Mouse (Mus musculus): ENCODE measurements around the gene Dpp6.

The Dpp6 gene

DNA sequence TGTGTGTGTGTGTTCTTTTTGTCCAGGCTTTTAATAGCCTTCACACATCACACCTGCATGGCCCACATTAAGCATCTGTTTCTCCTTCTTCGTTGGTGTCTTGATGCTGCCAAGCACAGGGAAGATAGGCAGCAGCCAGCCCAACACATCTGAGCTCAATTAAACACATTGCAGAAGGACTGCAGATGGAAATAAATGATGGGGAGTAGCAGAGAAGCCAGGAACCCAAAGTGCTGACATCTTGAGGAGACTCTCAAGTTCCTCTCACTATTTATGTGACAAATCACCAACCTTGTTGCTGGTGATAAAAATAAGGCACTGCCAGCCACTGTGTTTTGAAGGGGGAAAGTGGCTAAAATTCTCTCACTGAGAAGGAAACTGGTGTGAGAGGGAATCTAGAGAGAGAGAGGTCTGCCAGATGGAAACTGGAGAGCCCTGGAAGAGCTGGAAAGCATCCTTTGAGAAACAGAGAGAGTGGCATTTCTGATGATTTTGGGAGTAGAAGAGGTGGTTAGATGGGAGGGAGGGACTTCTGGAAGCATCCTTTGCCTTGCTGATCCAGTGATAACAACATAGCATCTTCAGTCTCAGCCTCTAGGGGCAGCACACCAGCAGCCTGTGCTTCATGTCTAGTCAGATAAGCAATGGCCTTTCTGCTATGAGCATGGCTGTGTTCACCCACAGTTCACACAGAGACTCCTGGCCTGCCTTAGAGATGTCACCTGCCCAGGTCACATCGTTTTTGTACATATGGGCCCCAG lies 383.8 kb downstream of the Dpp6 start:
- no peak for DNase-seq (ENCODE audit: low spot score)

DNA sequence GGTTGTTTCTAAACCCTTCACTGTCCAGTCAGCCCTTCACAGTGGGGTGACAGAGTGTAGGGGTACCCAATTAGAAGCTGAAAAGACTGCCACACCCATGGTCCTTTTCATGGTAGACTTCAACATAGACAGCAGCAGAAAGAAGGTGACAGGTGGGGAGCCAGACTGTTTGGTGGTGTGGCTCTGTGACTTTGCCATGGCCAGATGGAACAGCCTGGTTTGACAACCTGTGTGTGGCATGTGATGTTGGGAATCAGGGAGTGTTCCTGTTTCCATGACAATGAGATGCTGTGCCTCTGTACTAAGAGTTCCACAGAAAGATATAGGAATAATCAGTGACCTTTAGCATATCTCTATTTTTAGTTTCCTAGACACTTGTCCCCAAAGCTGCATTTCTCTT lies 386.1 kb downstream of the Dpp6 start:
- no peak for DNase-seq (ENCODE audit: low spot score)

DNA sequence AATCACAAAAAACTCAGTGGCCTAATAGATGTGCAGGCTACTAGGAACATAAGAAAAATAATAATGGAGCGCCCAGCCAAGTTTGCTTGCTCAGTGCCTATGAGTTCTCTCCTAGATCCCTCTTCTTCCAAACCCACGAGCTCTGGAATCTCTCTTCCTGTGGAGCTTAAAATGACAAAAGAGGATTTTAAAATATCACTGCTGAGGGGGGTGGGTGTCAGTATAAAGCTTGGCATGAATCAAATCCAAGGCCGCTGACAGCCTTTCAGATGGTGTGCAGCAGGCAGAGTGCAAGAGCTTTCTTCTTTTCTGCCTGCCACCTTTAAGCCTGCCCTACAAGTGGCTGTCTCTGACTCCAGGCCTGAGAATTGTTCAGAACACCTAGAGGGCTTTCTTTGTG lies 387.7 kb downstream of the Dpp6 start:
- no peak for DNase-seq (ENCODE audit: low spot score)

DNA sequence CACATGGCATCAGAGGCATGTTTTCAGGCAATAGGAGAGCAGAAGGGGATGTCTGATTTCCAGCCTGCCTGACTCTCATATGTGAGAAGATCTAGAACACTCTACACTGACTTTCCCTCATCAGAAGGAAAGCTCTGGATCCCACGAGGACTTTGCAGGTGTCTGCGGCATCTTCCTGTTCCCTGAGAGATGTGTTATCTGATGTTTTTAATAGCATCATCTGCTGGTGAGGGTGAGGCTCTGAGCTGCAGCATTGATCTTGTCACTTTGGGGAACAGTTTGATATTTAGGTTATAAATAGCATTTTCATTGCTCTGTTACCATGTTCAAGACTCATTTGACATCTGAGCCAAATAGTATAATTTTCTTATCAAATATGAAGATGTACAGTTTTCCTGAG lies 388.8 kb downstream of the Dpp6 start:
- no peak for DNase-seq (ENCODE audit: low spot score)

DNA sequence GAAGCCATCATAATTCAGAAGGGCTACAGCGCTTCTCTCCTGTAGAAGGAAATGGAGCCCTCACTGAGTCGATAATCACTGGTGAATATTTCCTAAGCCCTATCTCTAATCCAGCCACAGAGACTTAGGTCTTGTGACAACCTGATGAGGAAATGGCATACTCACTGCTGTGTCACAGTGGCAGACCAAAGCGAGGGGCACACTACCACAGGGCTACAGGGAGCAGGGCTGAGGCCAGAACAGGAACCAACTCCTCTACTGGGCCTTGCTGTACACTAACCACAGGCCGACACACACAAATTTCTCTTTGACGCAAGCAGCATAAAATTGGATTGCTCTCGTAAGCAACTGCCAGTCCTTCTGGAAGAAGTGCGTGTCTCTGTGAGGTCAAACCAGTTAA lies 389.2 kb downstream of the Dpp6 start:
- peak; percentile 2 for DNase-seq (ENCODE audit: low spot score)

DNA sequence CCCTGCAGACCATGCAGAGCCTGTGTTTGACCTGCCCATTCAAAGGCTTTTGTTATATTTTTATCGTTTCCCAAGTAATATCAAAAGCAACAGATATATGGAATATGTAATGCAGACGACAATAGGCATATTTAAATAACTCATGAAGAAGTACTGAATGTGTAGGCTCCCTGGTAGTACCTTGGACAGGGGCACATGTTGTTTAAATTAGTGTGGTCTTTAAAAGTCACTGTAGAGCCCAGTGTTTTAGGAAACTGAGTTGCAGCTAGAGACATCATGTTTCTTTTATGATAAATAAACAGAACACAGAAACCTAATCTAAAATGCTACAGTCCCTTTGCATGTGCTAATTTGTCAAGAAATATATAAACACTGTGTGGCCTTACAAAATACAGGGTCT lies 403.1 kb downstream of the Dpp6 start:
- no peak for DNase-seq (ENCODE audit: low spot score)

DNA sequence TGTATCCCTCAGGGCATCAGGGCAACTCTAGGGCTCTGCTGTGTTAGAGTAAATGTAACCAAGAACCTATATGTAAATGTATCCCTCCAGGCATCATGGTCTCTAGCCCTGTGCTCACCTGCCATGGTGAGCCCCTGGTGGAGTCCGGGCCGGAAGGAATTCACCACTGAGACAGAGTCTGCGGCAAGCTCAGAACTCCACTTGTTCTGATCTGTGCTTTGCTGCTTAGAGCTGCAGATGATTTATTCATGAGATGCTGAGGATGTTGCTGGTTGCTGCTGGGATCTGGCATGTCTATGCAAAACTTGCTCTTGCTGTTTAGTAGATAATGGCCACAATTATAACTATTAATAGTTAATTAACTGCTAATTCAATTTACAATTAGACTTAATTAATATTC lies 425.1 kb downstream of the Dpp6 start:
- no peak for DNase-seq (ENCODE audit: low spot score)

DNA sequence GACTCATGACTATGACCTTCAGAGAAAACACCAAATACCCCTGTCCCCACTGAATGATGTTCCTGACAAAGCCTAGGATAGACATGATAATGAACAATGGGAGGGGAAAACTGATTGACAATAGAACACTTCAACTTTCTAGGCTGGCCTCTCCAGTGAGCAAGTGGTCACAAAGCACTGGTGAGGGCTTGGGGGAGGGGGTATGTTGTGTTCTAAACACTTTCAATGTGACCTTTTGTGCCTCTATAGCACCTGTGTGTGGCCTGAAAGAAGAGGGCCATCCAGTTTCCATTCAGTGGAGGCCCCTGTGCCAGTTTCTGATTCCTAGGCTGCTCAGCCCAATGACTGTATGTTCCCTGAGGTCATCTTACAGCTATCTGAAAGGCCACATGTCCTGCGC lies 426.2 kb downstream of the Dpp6 start:
- DNase-seq (ENCODE audit: low spot score), result no peak

DNA sequence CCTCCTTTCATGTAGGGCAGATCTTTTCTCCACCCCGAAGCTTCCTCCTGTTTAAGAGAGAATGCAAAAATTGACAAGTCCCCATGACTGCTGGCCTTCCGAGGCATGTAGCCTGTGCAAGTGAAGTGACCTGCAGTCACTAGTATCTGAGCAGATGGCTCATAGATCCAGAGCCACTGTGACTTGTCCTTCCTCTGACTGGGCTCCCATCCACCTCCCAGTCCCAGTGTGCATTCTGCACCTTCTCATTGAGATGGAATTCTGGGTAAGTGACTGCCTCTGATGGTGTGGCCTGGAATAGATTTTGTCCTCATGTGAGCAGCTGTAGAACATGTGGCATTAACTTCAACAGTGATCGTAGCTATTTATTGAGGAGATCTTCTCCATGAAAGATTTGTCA lies 430.8 kb downstream of the Dpp6 start:
- no peak for DNase-seq (ENCODE audit: low spot score)

DNA sequence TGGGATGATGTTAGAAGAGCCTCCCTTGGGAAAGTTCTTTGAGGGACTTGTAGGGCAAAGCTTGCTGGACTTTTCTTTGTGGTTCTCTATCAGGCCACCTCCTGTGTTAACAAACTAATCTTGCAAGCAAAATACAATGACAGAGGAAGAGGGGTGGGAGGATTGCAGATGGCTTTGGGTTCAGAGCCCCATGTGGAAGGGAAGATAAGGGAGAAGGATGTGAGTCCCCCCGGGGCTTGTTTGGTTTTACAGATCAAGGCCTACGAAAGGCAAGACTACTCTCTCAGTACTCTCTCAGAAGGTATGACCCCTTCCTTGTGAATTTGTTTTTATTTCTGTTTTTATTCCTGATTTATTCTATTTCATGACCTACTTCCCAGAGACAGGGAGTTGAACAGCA lies 431.7 kb downstream of the Dpp6 start:
- no peak for DNase-seq (ENCODE audit: low spot score)

DNA sequence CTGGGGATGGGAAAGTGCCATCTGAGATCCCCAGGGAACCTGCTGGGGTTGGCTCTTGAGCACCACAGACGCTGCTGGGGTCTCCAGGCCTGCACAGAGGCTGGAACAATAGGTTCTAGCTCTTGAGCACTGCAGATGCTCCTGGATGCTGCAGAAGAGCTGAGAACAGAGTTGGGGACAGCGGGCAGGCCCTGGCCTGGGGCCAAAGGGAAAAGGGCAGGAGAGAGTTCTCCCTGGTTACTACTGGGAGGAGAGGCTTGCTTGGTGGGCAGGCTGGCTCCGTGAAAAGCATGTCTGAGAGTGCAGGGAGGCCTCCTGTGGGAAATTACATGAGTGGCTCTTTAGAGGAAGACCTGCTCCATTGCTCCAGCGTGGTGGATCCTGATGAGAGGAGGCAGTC lies 432.9 kb downstream of the Dpp6 start:
- no peak for DNase-seq (ENCODE audit: low spot score)

DNA sequence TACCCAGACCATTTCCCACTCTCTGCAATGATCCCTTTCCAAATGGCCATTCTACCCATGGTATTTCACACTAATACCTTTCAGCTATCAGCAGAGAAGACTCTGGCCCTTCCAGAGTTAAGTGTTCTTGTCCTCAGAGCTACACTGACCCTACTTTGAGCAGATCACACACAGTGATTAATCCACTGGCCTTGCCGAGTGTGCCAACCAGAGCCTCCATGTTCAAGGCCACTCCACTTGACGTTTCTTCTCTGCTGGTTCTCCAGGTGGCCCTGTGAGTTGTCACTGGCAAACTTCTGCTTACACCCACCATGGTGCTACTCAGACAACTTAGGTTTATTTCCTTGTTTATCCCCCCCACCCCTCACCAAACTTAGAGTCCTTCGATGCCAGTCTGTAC lies 433.9 kb downstream of the Dpp6 start:
- DNase-seq (ENCODE audit: low spot score), result no peak

DNA sequence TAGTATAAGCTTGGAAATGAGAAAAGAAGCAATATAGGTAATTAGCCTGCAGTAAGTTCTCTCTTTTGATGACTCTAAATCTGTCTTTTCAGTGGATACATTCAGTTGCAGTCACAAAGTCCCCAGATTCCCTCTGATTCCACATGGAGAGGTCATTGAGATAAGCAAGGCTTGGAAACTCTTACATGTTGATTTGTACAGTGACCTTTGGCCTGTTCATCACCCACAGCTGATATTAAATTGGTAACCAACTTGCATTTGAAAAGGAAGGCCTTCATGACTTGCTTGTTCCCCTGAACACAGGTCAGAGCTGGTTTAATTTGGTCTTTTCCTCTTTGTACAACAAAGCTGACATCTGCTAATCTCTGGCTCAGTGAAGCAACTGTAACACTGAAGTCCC lies 434.4 kb downstream of the Dpp6 start:
- DNase-seq (ENCODE audit: low spot score), result no peak

DNA sequence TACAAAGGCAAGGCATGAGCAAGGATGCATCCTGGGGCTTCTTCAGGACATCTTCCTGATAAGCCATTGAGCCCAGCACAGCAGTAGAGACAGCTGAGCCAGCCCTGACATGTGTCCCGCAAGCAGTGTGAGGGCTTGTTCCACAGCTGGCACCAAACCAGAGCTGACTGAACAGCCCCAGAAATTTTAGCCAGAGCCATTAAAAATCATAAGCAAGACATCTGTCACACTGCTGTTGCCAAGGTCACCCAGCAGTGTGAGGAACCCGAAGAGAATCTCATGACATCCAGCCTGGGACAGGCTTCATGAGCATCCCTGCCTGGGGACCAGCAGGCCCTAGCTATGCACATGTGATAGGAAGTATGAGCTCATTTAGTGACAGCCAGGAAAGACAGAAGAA lies 438.2 kb downstream of the Dpp6 start:
- no peak for DNase-seq (ENCODE audit: low spot score)

DNA sequence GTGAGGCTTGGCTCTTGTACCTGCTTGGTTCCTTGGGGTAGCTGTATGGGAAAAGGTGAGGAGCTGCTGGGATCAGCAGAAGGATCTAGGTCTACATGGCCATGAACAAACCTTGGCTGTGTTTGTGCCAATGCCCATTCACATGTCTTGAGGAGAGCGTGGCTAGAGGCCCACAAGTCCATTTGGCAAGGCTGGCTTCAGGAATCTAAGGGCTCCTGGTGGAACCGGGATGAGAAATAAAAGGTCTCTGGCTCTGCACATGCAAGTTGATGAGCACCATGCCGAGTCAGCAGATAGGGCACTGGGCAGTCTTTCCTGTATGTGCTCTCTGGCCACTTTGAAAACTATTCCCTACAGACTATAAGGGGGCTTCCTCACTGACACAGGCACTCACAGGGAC lies 441.6 kb downstream of the Dpp6 start:
- DNase-seq (ENCODE audit: low spot score), result no peak

DNA sequence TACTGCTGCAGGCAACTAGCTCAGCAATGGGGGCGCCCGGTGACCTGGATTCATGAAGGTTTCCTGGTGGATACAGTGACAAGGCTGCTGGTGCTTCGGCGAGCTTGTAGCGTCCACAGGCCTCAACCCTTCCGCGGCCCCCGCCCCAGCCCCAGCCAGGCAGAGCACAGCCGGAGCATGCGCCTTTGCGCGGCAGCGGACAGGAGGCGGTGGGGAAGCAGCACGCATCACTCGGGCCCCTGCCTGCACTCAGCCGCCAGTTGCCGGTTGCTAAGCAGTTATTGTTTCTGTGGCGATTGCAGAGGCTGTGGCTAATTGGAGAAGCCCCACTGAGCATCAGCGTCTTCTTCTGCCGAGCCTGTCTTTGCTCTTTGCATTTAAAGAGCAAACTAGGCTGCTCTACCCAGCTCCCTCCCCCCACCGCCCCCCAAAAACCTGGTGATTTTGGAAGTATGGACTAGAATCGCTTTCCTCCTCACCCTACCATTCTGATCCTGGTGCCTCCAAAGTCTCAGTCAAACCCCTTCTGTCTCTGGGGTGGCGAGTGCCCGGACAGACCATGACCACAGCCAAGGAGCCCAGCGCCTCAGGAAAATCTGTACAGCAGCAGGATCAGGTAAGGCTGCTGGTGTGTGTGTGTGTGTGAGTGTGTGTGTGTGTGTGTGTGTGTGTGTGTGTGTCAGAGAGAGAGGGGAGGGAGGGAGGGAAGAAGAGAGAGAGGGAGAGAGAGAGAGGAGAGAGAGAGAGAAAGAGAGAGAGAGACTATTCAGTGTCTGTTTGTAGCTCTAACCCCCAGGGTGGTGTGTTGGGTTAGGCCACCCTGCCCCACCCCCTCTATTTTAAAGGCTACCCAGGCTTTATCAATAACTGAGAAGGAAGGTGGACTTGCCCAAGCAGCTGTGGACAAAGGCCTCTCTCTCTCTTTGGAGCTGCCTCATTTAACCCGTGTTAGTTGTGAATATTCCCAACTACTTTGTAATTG lies 445.0 kb downstream of the Dpp6 start:
- no peak for DNase-seq (ENCODE audit: low spot score)

DNA sequence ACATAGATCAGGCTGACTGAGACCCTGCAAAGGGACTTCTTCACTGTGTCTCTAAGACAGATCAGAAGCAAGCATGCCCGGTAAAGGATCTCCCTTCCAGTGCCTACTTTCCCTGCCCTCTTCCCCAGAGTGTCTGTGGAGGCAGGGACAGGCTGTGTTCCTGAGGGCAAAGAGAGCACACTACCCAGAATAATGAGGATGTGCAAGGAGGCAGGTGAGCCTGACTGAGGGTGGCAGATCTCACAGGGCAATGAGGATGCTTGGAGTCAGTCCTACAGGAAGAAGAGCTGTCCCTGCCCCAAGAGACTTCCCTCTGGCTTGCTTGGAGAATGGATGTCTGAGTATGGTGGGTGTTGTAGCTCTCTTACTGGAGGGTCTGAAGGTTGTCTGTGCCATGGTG lies 445.7 kb downstream of the Dpp6 start:
- no peak for DNase-seq (ENCODE audit: low spot score)

DNA sequence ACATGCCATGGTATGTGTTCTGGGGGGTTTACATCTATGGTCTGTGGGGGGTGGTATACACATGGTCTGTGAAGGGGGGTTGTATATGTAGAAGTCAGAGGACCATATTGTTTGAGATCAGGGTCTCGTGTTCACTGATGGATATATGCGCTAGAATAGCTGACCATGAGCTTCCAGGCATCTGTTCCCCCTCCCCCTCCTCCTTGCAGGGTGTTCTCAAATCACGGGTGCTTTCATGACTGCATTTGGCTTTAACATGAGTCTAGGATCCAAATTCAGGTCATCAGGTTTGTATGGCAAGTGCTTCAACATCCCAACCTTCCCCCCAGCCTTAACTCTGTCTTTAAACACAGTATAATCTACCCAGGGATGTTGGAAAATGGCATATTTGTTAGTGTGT lies 448.3 kb downstream of the Dpp6 start:
- DNase-seq (ENCODE audit: low spot score), result no peak

DNA sequence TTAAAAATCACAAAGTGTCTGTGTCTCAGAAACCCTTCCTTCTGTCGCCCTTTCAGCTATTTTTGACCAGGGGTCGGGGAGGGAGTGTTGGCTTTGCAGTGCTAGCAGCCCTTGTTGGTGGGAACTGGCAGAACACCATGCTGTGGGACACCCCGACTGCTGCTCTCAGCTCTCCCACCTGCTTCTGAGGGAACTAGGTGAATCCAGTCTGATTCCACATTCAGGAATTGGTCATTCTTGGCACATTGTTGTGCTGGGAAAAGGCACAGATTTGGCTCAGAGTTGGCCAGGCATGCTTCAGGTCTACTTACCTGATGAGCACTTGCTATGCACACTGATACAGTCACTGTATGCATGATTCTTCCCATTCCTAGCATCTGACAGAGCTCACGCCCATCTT lies 454.3 kb downstream of the Dpp6 start:
- no peak for DNase-seq (ENCODE audit: low spot score)

DNA sequence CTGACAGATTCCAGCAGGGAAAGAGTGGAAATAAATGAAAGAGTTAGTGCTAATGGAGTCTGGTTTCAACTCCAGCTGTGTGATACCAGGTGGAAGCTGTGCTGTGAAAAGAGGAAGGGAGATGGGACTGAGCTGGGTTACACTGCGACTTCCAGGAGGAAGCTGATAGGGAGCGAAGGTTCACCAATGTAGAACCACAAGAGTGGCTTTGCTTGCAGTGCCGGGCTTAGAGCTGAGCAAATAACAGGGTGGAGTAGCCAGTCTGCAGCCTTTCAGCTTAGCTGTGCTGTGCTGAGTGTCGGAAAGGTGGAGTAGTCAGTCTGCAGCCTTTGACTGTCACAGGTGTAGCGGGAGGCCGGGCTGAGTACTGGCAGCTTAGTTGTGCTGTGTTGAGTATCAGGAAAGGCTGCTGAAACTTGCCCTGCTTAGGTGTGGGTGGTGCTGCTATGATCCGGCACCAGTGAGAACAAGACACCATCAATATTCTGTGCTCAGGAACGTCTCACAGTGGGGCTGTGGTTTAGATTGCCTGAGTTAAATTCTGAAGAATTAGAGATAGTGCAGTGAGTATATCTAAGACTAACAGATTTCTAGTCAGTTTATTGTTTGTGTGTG lies 457.9 kb downstream of the Dpp6 start:
- no peak for DNase-seq (ENCODE audit: low spot score)

DNA sequence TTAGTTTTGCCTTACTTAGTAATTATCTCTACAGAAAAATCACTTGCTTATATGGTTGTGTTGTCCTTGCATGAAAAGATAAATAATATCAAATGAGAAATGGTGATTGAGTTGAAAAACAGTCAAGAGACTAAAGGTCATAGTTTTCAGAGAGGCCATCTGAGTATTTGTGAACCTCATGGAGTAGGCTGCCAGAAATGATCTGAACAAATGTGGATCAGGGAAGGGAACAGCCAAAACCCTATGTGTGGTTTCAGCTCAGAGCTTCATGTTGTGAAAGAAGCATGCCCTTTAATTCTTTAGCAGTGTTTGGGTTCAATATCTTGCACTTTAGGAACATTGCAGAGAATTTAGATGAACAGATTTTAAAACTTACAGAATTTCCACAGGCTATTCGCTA lies 458.9 kb downstream of the Dpp6 start:
- DNase-seq (ENCODE audit: low spot score), result no peak

DNA sequence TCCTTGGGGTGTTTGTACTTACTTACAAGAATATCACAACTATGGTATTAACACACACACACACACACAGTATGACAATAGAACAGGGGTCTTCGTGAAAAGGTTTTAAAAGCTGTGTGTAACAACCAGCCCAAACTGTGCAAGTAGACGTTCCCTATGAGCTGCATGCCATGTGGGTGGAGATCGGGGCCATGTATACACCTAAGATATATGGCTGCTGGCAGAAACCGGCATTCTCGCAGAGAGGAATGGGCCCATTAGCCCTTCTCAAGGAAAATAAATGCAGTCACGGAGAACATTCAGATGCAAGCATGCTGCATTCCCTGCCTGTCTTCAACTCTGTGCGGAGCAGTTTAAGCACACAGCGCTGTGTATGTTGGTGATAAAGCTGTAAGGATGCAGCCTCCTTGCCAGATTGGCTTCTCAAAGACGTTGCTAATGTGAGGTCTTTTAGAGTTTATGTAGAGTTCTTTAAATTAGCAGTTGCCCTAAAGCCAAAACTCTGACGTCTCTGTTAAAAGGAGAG lies 461.2 kb downstream of the Dpp6 start:
- DNase-seq (ENCODE audit: low spot score), result no peak

DNA sequence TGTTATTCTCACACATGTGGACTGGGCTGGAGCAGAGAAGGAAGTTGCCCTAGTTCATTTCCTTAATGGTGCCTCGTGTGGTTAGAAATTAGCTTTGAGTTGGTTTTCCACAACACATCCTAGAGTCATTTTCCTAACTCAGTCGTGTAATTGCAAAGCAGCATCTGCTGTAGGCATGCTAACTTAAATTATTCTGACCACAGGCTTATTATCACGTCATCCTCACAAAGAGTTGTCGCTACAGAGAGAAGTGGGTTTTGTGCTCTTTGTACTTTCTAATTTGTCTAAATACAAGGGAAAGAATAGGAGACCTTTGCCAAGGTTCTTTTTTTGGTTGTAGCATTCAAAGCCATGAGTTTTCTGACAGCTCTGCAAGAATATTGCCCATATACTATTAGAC lies 469.9 kb downstream of the Dpp6 start:
- no peak for DNase-seq (ENCODE audit: low spot score)
